Mouse (Mus musculus) kidney, adult 9 months (tissue): ENCODE measurements around the gene Med28.
A peak's percentile ranks its signal among the peaks of the same experiment; 100 is the strongest.

Source experiments
- DNase-seq: peaks from one replicate; pipeline ENCODE4 v3.0.0; 2022

Med28 gene

GRCm38 (mm10) chr5:45519960-45520808 lies at the start of gene Med28:
TSS of gene Med28 (plus strand) at chr5:45520229.
- peak; percentile 96 for DNase-seq

GRCm38 (mm10) chr5:45472880-45473450 lies 47.1 kb upstream of the Med28 start:
- DNase-seq: no peak

- no peak for DNase-seq
Measured at GRCm38 (mm10) chr5:45473521-45473920, 46.5 kb upstream of the Med28 start.

DNA sequence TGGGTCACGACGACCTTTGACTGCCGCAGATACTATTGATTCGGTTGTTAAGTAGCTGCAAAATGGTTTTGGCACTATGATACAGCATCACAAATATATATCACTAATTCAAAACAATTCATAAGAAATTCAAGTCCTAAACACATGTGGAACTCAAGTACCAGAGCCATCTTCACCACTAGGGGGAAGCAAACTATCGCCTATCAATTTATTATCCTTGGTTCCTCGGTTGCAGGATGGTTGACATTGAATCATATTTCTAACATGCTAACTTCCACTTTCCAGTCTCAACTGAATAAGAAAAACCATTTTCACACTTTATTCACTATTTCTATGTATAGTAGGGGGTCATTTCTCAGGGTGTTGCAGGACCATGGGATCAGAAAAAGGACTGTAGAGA lies 45.8 kb upstream of the Med28 start:
- peak; percentile 85 for DNase-seq

DNA sequence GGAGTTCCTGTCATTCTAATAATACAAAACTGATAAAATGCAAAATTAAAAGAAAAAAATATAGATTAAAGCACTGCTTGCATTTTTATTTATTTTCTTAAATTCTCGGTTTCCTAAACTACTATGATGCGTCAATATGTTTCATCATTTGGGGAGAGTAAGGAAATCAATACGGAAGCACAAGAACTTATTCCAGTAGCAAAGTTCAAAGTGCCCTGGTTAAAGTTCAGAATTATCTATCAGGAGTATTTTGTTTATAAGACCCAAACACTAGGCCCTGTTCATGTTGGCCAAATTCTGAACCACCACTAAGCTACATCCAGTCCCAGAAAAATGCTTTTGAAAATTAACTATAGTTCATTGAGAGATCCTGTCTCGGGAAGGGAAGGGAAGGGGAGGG lies 45.3 kb upstream of the Med28 start:
- DNase-seq: no peak

GRCm38 (mm10) chr5:45475771-45476170 lies 44.3 kb upstream of the Med28 start:
- no peak for DNase-seq

DNA sequence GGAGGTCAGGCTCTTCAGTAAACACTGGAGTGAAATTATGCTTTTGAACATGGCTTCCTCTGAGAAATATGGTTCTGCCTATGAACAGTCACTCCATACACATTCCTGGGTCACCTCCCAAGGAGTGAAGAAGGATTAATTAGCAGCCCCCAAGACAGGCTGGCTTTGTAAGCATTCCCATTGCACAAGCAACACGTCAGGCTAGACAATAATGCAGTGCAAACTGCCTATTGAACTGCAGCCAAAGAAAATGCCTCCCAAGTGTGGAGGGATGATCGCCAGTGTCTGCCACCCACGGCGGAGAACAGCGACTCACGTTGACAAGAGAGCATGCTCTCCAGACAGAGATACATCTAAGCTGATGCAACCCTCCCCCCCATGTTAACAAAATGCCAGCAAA lies 43.7 kb upstream of the Med28 start:
- no peak for DNase-seq

- no peak for DNase-seq
Measured at GRCm38 (mm10) chr5:45477601-45478000, 42.4 kb upstream of the Med28 start.

DNA sequence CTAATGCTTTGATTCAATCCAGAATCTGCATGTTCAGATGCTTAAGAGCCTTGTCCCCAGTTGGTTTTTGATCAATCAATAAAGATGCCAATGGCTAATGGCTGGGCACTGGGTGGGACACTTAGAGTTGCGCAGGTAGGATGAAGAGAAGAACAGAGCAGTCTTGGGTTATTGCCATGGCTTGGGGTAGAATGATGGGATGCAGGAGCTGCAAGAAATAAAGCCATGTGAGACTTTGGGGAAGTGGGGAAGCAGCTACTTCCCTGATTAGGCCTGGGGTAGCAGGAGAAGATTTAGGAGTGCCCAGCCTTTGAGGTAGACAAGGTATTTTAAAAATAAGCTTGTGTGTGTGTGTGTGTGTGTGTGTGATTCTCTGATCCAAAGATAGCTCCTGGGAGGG lies 40.0 kb upstream of the Med28 start:
- no peak for DNase-seq

DNA sequence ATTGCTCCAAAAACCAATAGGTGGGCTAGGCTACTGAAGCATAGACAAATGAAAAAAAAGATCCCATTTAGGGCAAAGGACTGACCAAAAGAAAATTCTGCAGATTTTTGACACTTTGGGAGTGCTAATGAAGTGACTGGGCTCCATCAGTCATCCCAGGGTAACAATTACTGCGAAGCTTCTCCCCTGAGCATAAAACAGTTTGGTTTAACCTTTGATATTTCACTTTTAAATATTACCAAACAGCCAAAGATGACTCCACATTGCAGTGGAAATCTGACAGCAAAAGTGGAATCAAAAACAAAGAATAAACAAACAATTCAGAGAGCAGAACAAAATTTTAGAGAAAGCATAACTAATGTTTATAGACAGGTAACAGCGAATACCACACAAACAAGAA lies 38.9 kb upstream of the Med28 start:
- peak; percentile 56 for DNase-seq

DNA sequence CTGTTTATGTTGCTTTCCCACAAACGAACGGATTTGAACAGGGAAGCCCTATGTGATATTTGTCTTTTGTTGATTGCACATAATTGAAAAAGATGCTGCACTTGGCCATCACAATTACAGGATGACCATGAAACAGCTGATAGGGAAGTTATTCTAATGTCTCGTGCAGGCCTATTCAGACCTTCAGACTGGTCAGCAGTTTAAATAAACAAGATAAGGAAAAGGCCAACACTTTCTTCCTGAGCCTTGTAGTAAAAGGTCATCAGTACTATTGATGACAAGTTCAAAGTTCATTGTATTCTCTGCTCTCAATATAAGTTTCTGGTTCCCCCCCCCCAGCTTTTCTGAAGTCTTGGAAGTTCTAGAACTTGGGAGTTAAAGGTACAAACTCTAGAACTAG lies 37.4 kb upstream of the Med28 start:
- DNase-seq: no peak

DNA sequence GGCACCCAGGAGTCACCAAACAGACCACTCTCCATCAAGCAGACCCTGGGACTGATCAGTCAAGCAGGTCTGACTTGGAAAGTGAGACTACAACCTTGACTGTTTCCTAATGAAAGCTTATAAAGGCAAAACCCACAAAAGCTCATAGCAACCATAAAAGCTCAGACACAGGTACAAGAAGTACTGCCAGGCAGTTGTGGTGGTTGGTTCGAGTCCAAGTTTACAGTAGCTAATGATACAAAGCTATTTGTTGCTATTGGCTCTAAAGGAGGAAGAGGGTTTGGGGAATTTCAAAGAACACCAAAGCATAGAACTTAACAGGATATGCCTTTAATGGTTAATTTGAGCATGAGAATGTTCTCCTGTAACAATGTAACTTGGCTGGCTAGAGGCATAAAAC lies 36.4 kb upstream of the Med28 start:
- no peak for DNase-seq

DNA sequence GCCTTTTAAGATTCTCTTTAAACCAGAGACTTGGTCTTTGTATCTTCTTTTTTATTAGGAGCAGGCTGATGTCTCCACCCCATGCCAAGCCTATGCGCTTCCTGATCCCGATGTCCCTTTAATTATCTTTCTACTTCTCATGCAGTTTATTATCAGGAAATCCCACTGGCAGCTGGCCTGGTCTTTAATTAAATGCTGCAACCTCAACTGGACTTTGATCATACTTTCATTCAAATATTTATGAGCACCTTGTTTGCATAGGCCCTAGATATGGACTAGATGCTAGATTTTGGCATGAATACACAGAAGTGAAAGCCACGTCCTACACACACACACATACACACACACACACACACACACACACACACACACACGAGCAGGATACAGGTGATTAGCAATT lies 28.3 kb upstream of the Med28 start:
- DNase-seq: no peak

DNA sequence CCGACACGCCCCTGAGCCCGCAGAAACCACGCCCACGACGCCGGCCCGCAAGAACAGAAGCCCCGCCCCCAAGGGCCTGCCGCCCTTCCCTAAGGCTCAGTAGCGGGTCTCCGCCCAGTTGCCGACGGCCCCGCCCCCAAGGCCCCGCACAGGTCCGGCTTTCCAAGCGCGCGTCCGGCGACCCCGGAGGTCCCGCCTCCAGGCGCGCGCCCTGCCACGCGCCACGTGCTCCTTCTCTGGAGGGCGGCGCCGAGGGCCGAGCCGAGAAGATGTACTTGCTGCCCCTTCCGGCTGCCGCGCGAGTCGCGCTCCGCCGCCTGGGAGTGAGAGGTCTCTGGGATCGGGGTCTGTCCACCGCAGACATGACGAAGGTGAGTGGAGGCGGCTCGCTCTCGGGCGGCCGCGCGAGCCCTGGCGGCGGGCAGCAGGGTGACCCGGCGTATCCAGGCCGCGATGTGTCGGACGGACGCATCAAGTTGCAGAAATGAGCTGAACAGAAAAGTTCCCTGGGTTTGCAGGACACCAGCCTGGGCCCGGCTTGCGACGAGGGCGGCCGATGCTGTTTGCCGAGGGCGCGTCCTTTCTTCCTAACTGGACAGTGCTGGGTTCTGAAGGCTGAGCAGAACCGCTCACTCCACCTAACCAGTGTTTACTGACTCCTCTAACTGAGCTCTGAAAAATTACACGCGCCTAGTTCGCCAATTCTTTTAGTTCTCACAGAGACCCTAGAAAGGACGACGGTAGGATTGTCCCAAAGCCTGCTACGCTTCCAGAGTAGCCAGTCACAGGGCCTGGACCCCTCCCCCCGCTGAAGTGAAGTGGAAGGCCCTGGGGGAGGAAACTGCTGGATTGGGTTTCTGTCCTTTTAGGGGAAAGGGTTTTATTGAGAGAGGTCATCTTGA lies 26.6 kb upstream of the Med28 start, which contains the start of gene Lap3:
Lap3 (plus strand) TSS at position 184 of the 902 bp plus-strand sequence.
- DNase-seq: peak; percentile 100

- peak; percentile 58 for DNase-seq
Measured at GRCm38 (mm10) chr5:45494093-45494755, 25.8 kb upstream of the Med28 start.

DNA sequence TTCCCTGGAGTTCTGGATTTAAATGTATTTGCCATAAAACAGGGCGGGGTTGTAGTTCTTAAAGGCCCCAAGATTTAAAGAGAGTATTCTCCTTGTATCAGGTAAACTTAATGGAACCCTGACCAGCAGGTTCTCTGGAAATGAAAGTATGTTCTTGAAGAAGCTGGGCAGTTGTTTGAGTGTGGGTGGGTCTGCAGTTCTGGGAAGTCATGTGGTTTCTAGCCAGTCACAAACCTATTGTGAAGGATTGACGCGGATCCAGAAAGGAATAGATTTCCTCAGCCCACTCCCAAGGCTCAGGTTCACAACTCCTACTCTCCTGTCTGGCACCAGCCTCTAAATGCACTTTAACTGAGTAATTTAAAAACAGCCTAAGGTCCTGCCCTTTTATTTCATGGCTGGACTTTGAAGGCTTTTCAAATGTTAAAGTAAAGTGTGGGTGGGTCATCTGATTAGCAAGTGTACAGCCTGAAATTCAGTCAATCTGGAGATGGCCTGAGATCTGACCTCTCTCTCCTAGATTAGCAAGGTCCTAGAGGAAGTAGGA lies 24.5 kb upstream of the Med28 start:
- no peak for DNase-seq

DNA sequence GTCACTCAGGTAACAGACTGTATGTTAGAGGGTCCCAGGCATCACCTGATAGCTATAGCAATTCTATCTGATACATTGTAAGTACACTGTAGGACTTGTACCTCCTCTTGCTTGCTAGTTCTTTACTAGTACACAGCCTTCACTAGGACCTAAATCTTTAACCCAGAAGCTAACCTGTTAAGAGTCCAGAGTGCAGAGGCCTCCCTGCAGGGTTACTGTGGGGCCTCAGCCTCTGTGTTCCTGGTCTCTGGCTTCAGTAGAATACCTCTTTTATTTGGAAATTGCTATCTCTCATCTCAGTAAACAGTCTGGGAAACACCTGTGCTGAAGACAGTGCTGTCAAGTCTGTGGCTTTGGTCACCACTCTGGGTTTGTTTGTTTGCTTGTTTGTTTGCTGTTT lies 24.0 kb upstream of the Med28 start:
- peak; percentile 71 for DNase-seq

DNA sequence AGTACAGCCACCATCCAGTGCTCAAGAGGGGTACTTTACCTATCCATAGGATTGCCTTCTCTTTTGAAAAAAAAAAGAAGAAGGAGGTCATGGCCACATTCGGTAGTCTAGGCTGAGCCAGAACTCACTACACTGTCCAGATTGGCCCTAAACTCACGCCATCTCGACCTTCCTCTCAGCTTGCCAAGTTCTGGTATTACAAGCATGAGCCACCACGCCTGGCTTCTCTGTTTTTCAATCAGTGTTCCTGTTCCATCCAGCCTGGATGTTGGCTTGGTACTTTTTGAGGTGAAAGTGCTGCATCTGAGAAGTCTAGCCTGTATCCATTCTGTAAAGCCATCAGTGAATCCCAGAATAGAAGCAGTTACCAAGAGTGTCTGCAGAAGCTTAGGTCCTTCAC lies 23.6 kb upstream of the Med28 start:
- DNase-seq: no peak

DNA sequence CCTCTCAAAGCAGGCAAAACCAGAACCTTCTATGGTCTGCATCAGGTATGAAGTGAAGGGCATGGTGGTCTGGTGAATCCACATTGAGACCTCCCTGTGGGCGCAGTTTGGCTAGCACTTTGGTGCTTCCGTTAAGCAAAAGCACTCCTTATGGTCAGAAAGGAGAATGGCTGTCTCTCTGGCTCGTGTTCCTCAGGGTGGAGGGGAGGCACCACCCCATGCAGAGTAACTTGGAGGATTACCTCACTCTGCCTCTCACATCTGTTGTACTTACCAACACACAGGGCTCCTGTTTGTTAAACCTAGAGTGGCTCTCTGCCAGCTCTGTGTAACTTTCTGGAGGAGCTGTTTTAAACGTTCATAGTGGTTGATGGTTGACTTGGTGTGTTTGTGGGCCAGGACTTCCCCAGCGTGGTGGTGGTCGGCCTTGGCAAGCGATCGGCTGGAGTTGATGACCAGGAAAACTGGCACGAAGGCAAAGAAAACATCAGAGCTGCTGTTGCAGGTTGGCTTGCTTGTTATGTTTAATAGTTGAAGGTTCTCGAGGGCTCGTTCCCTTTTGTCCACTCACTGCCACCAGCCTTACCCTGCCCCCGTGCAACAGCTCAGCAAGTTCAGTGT lies 23.0 kb upstream of the Med28 start:
- peak; percentile 59 for DNase-seq

GRCm38 (mm10) chr5:45497564-45497963 lies 22.5 kb upstream of the Med28 start:
- DNase-seq: no peak

- DNase-seq: no peak
Measured at GRCm38 (mm10) chr5:45510071-45510470, 10.0 kb upstream of the Med28 start.

DNA sequence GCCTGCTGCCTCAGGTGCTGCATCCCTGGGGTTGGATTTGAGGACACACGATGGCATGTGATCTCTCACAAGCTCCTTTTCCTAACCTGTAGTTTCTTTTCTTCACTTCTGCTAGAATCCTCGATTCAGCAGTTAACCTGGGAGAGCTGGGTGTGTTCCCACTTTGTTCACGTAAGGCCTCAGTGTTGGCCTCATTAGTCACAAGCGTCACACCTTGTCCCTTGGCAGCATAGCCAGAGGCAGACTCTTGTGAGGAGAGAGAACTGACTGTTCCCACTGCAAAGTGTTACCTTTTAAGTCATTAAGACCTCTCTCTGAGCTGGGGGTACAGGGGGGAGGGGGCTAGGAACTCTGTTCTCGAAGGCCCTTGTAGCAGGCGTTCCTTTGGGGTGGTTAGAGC lies 7.1 kb upstream of the Med28 start:
- peak; percentile 67 for DNase-seq
